Mouse (Mus musculus): ENCODE data around the gene Vmn1r55. TPM values are rescaled to one million over a fixed set of nuclear protein-coding genes. Genes with fewer than 3 reads are reported as not detected.

Vmn1r55 gene
- polyA plus RNA-seq, 1 experiment from 2014 or later = 0.01 TPM

DNA sequence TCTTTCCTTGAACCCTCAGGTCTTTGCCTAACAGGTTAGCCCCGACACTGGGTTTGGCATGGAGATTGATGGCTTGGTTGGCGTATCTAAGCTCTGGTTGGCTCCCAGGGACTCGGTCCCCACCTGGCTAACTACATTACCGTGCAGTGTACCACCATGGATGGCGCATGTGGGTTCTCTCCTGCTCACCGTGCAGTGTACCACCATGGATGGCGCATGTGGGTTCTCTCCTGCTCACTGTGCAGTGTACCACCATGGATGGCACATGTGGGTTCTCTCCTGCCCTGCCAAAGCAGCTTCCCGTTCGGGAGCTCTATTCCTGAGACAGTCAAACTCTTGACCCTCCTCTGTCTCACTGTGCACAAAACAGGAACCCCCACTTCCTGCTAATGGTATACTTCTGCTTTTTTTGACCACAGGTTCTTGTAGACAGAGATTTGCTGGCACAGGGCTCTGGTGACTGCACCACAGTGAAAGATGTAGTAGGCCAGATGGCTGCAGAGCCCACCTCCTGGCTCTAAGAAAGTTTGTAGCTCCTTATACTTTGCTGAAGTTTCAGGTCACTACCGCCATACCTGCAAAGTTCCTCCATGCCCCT is 48.3 kb downstream of the Vmn1r55 start:
- Histone ChIP-seq H3K27ac (ENCODE audit: low read length) (no peak overlapping the region), H3K9ac (ENCODE audit: low read length) (no peak overlapping the region), H3K4me1 (ENCODE audit: control insufficient read depth, insufficient read depth, low read length) (no peaks in the 10 kb centered on the region), H3K9me3 (replicated peaks; ENCODE audit: control insufficient read depth, low read length) (no peaks in the 10 kb centered on the region), H3K4me2 (ENCODE audit: low read depth, low read length) (no peak overlapping the region), H3K27me3 (ENCODE audit: control insufficient read depth, insufficient read depth, low read length) (no peaks in the 10 kb centered on the region), H3K4me3 (ENCODE audit: low read length) (no peak overlapping the region), H3K36me3 (ENCODE audit: control insufficient read depth, insufficient read depth) (peaks cover 25% of the 10 kb centered on the region)
- 79% methylated on average over 10 of the region's 10 CpGs for WGBS
- ATAC-seq (replicated peaks; ENCODE audit: extremely low read depth, insufficient read depth, low FRiP score) = no peak

- Histone ChIP-seq H3K4me2 (ENCODE audit: low read depth, low read length) (no peak overlapping the region), H3K4me1 (ENCODE audit: control insufficient read depth, insufficient read depth, low read length) (no peaks in the 10 kb centered on the region), H3K4me3 (ENCODE audit: low read length) (no peak overlapping the region), H3K27me3 (ENCODE audit: control insufficient read depth, insufficient read depth, low read length) (no peaks in the 10 kb centered on the region), H3K27ac (ENCODE audit: low read length) (no peak overlapping the region), H3K9ac (ENCODE audit: low read length) (no peak overlapping the region), H3K9me3 (replicated peaks; ENCODE audit: control insufficient read depth, low read length) (no peaks in the 10 kb centered on the region), H3K36me3 (ENCODE audit: control insufficient read depth, insufficient read depth) (peaks cover 38% of the 10 kb centered on the region)
- no peak for ATAC-seq (replicated peaks; ENCODE audit: extremely low read depth, insufficient read depth, low FRiP score)
- 79% methylated on average over 3 of the region's 3 CpGs for WGBS
Observed at GRCm38 (mm10) chr7:5099796-5100195, 49.7 kb downstream of the Vmn1r55 start.

GRCm38 (mm10) chr7:5098769-5099168 is 50.7 kb downstream of the Vmn1r55 start:
- Histone ChIP-seq H3K4me1 (ENCODE audit: control insufficient read depth, insufficient read depth, low read length) (no peaks in the 10 kb centered on the region), H3K4me3 (ENCODE audit: low read length) (no peak overlapping the region), H3K9me3 (replicated peaks; ENCODE audit: control insufficient read depth, low read length) (no peaks in the 10 kb centered on the region), H3K4me2 (ENCODE audit: low read depth, low read length) (no peak overlapping the region), H3K36me3 (ENCODE audit: control insufficient read depth, insufficient read depth) (peaks cover 48% of the 10 kb centered on the region), H3K27ac (ENCODE audit: low read length) (no peak overlapping the region), H3K9ac (ENCODE audit: low read length) (no peak overlapping the region), H3K27me3 (ENCODE audit: control insufficient read depth, insufficient read depth, low read length) (no peaks in the 10 kb centered on the region)
- WGBS = 77% methylated on average over 5 of the region's 5 CpGs
- ATAC-seq (replicated peaks; ENCODE audit: extremely low read depth, insufficient read depth, low FRiP score) = no peak

- ATAC-seq (replicated peaks; ENCODE audit: extremely low read depth, insufficient read depth, low FRiP score) = no peak
- Histone ChIP-seq H3K27me3 (ENCODE audit: control insufficient read depth, insufficient read depth, low read length) (no peaks in the 10 kb centered on the region), H3K4me1 (ENCODE audit: control insufficient read depth, insufficient read depth, low read length) (no peaks in the 10 kb centered on the region), H3K36me3 (ENCODE audit: control insufficient read depth, insufficient read depth) (peaks cover 71% of the 10 kb centered on the region), H3K9ac (ENCODE audit: low read length) (no peak overlapping the region), H3K9me3 (replicated peaks; ENCODE audit: control insufficient read depth, low read length) (no peaks in the 10 kb centered on the region), H3K27ac (ENCODE audit: low read length) (no peak overlapping the region), H3K4me3 (ENCODE audit: low read length) (no peak overlapping the region), H3K4me2 (ENCODE audit: low read depth, low read length) (no peak overlapping the region)
- 73% methylated on average over 21 of the region's 21 CpGs for WGBS
Observed at GRCm38 (mm10) chr7:5092831-5093510, 56.5 kb downstream of the Vmn1r55 start.

- H3K4me3 ChIP-seq (ENCODE audit: low read length) = no peak overlapping the region
- H3K4me2 ChIP-seq (ENCODE audit: low read depth, low read length) = no peak overlapping the region
- no peaks in the 10 kb centered on the region for H3K4me1 ChIP-seq (ENCODE audit: control insufficient read depth, insufficient read depth, low read length)
- no peaks in the 10 kb centered on the region for H3K27me3 ChIP-seq (ENCODE audit: control insufficient read depth, insufficient read depth, low read length)
- no peak overlapping the region for H3K9ac ChIP-seq (ENCODE audit: low read length)
- H3K9me3 ChIP-seq (replicated peaks; ENCODE audit: control insufficient read depth, low read length) = no peaks in the 10 kb centered on the region
- 77% methylated on average over 6 of the region's 6 CpGs for WGBS
- no peak overlapping the region for H3K27ac ChIP-seq (ENCODE audit: low read length)
- ATAC-seq (replicated peaks; ENCODE audit: extremely low read depth, insufficient read depth, low FRiP score) = no peak
- peaks cover 65% of the 10 kb centered on the region for H3K36me3 ChIP-seq (ENCODE audit: control insufficient read depth, insufficient read depth)
Observed at GRCm38 (mm10) chr7:5092381-5092780, 57.1 kb downstream of the Vmn1r55 start.

DNA sequence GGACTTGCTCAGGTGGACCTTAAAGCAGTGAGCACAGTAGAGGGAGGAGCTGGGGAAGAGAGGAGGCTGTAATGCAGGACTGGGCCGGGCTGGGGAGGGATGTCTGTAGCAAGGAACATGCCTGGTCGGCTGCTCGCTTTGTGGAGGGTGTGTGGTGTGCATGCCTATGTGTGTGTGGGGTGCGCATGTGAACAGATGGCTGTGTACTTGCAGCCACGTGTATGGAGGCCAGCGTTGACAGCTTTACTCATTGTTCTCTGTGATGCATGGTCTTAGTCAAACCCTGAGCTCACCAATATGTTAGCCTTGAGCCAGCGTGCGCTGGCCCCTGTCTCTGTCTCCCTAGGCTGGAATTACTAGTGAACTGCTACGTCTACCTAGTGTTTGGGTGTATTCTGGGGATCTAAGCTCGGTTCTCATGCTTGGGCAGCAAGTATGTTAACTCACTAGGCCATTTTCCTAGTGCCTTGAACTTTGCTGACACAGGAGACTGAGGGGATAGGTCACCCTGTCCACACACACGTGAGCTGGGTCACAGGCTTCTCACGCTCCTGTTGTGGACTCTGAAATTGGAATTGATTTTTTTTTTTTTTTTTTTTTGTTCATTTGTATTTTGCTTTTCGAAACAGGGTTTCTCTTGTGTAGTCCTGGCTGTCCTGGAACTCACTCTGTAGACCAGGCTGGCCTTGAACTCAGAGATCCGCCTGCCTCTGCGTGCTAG is 58.3 kb downstream of the Vmn1r55 start:
- Histone ChIP-seq H3K4me1 (ENCODE audit: control insufficient read depth, insufficient read depth, low read length) (no peaks in the 10 kb centered on the region), H3K4me3 (ENCODE audit: low read length) (no peak overlapping the region), H3K36me3 (ENCODE audit: control insufficient read depth, insufficient read depth) (peaks cover 56% of the 10 kb centered on the region), H3K27ac (ENCODE audit: low read length) (no peak overlapping the region), H3K4me2 (ENCODE audit: low read depth, low read length) (no peak overlapping the region), H3K9ac (ENCODE audit: low read length) (no peak overlapping the region), H3K27me3 (ENCODE audit: control insufficient read depth, insufficient read depth, low read length) (no peaks in the 10 kb centered on the region), H3K9me3 (replicated peaks; ENCODE audit: control insufficient read depth, low read length) (no peaks in the 10 kb centered on the region)
- ATAC-seq (replicated peaks; ENCODE audit: extremely low read depth, insufficient read depth, low FRiP score) = no peak
- WGBS = 84% methylated on average over 15 of the region's 15 CpGs

DNA sequence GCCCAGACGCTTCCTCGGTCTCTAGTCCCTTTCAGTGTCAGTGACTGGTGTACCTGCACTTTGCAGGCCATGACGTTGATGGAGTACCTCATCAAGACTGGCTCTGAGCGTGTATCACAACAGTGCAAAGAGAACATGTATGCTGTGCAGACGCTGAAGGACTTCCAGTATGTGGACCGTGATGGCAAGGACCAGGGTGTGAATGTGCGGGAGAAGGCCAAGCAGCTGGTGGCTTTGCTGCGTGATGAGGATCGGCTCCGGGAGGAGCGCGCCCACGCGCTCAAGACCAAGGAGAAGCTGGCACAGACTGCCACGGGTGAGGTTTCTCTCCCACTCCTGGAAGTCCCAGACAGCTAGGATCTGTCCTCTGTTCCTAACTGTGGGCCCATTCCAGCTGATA is 59.6 kb downstream of the Vmn1r55 start:
- ATAC-seq (replicated peaks; ENCODE audit: extremely low read depth, insufficient read depth, low FRiP score) = no peak
- Histone ChIP-seq H3K4me1 (ENCODE audit: control insufficient read depth, insufficient read depth, low read length) (no peaks in the 10 kb centered on the region), H3K36me3 (ENCODE audit: control insufficient read depth, insufficient read depth) (peaks cover 43% of the 10 kb centered on the region), H3K9ac (ENCODE audit: low read length) (no peak overlapping the region), H3K27ac (ENCODE audit: low read length) (no peak overlapping the region), H3K27me3 (ENCODE audit: control insufficient read depth, insufficient read depth, low read length) (no peaks in the 10 kb centered on the region), H3K4me3 (ENCODE audit: low read length) (no peak overlapping the region), H3K9me3 (replicated peaks; ENCODE audit: control insufficient read depth, low read length) (no peaks in the 10 kb centered on the region), H3K4me2 (ENCODE audit: low read depth, low read length) (no peak overlapping the region)
- WGBS = 89% methylated on average over 15 of the region's 15 CpGs

GRCm38 (mm10) chr7:5087886-5088285 is 61.6 kb downstream of the Vmn1r55 start:
- Histone ChIP-seq H3K4me1 (ENCODE audit: control insufficient read depth, insufficient read depth, low read length) (no peaks in the 10 kb centered on the region), H3K9me3 (replicated peaks; ENCODE audit: control insufficient read depth, low read length) (no peaks in the 10 kb centered on the region), H3K36me3 (ENCODE audit: control insufficient read depth, insufficient read depth) (peaks cover 41% of the 10 kb centered on the region), H3K27ac (ENCODE audit: low read length) (no peak overlapping the region), H3K4me2 (ENCODE audit: low read depth, low read length) (no peak overlapping the region), H3K4me3 (ENCODE audit: low read length) (no peak overlapping the region), H3K27me3 (ENCODE audit: control insufficient read depth, insufficient read depth, low read length) (no peaks in the 10 kb centered on the region), H3K9ac (ENCODE audit: low read length) (no peak overlapping the region)
- WGBS = 91% methylated on average over 4 of the region's 4 CpGs
- no peak for ATAC-seq (replicated peaks; ENCODE audit: extremely low read depth, insufficient read depth, low FRiP score)

DNA sequence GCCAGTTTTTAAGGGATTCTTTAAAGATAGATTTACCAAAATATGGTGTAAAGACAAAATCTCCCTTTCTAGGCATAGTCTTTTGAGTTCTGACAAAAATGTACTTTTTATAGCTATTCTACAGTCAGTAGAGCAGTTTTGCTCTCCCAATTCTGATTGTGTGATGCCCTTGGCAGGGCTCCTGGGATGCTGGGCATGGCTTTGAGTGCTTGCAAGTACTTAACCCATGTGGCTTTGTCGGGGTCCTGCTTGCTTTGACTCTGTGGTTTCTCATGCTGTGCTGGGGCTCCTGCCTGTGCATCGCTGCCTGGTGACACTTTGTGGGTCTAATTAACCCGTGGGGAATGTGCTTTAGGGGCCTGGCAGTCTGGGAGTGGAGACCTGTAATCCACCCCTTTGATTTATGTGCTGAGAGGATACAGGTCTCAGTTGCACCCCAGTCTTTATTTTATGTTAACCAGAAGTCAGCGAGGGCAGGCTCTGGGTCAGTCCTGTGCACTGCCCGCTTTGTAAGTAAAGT is 62.5 kb downstream of the Vmn1r55 start:
- no peak overlapping the region for H3K4me2 ChIP-seq (ENCODE audit: low read depth, low read length)
- no peaks in the 10 kb centered on the region for H3K9me3 ChIP-seq (replicated peaks; ENCODE audit: control insufficient read depth, low read length)
- ATAC-seq (replicated peaks; ENCODE audit: extremely low read depth, insufficient read depth, low FRiP score) = no peak
- peaks cover 6% of the 10 kb centered on the region for H3K4me1 ChIP-seq (ENCODE audit: control insufficient read depth, insufficient read depth, low read length)
- H3K27ac ChIP-seq (ENCODE audit: low read length) = no peak overlapping the region
- H3K4me3 ChIP-seq (ENCODE audit: low read length) = no peak overlapping the region
- 85% methylated on average over 5 of the region's 5 CpGs for WGBS
- peaks cover 36% of the 10 kb centered on the region for H3K36me3 ChIP-seq (ENCODE audit: control insufficient read depth, insufficient read depth)
- H3K9ac ChIP-seq (ENCODE audit: low read length) = no peak overlapping the region
- H3K27me3 ChIP-seq (ENCODE audit: control insufficient read depth, insufficient read depth, low read length) = no peaks in the 10 kb centered on the region

Measured in heart, embryonic 16.5 days (tissue).